Mouse (Mus musculus): ENCODE results near the gene Cebpb. TPM values are rescaled to one million over a fixed set of nuclear protein-coding genes. Genes with fewer than 3 reads are reported as not detected.
"Not testable (repeated sequence)": the region's sequence is repeated elsewhere in the genome, so short reads cannot be mapped to it uniquely, and the experiment has no call there.

The Cebpb gene
- 0.60 and 0.88 TPM in 2 replicates for polyA plus RNA-seq (2015; fragmentation: Nextera tagmentation; extraction: Ambion mirVana)

DNA sequence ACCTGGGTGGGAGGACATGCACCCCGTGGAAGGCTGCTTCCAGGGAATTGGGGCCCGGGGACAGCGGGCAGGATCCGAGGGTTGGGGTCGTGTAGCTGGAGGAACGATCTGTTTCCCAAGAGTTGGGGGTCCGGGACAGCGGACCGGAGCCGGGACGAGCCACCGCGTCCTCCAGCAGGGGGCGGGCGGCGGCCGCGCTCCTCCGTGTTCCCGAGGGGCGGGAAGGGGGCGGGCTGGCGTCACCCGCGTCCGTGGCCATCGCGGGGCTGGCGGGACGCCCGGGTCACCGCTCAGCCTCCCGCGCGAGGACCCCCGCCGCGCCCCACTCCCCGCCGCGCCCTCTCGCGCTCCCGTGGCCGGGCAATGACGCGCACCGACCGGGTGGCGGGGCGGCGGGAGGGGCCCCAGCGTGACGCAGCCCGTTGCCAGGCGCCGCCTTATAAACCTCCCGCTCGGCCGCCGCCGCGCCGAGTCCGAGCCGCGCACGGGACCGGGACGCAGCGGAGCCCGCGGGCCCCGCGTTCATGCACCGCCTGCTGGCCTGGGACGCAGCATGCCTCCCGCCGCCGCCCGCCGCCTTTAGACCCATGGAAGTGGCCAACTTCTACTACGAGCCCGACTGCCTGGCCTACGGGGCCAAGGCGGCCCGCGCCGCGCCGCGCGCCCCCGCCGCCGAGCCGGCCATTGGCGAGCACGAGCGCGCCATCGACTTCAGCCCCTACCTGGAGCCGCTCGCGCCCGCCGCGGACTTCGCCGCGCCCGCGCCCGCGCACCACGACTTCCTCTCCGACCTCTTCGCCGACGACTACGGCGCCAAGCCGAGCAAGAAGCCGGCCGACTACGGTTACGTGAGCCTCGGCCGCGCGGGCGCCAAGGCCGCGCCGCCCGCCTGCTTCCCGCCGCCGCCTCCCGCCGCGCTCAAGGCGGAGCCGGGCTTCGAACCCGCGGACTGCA lies at the start of gene Cebpb:
TSS of gene Cebpb (plus strand) at position 418 of the 954 bp plus-strand sequence.
- H3K4me1 ChIP-seq (replicated peaks): peaks cover 21% of the 10 kb centered on the region
- H3K27ac ChIP-seq: no peak within 1 kb of the TSS
- no peaks in the 10 kb centered on the region for H3K9me3 ChIP-seq
- H3K27me3 ChIP-seq: peaks cover 85% of the 10 kb centered on the region
- peak; percentile 47 for ATAC-seq (ENCODE audit: low FRiP score)
- H3K4me3 ChIP-seq: peak within 1 kb of the TSS; percentile 62
- peak within 1 kb of the TSS; percentile 69 for H3K9ac ChIP-seq
- WGBS: under 1% methylated on average over 118 of the region's 147 CpGs
- no peaks in the 10 kb centered on the region for H3K36me3 ChIP-seq
- H3K4me2 ChIP-seq: peak within 1 kb of the TSS; percentile 84

DNA sequence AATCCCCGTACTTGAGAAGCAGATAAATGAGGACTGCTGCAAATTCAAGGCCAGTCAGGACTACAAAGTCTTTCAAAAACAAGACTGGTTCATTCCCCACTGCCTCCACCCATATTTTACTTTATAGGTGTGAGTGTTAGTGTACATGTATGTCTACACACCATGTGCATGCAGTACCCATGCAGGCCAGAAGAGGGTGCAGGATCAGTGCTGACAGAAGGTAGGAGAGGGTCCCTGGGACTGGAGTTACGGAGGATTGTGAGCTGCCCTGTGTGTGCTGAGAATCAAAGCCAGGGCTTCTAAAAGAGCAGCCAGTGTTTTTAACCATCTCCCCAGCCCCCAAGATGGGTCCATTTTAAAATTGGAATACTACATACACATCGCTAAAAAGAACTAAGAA lies 48.4 kb upstream of the Cebpb start:
- no peak overlapping the region for H3K27ac ChIP-seq
- no peaks in the 10 kb centered on the region for H3K4me1 ChIP-seq (replicated peaks)
- H3K9ac ChIP-seq: no peak overlapping the region
- no peak for ATAC-seq (ENCODE audit: low FRiP score)
- no peak overlapping the region for H3K4me3 ChIP-seq
- H3K9me3 ChIP-seq: no peaks in the 10 kb centered on the region
- 83% methylated on average over 3 of the region's 3 CpGs for WGBS
- no peaks in the 10 kb centered on the region for H3K27me3 ChIP-seq
- peaks cover 25% of the 10 kb centered on the region for H3K36me3 ChIP-seq
- no peak overlapping the region for H3K4me2 ChIP-seq

DNA sequence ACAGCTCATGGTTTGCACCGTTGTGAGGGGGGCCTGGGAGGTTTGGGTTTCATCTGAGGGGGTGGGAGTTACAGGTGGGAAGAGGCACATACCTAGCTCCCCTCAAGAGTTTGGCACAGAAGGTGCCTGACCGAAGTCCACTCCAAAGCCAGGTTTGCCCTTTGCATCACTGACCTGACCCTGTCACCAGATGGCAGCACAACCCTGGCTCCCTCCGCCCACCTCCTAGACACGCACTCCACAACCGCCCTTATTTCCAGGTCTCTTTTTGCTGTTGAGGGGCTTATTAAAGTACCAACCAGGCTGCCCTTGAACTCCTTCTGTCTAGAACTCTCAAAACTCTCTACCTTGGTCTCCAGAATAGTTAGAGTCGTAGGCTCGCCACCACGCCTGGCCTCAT lies 47.4 kb upstream of the Cebpb start:
- no peak overlapping the region for H3K27ac ChIP-seq
- no peak overlapping the region for H3K4me3 ChIP-seq
- H3K9me3 ChIP-seq: no peaks in the 10 kb centered on the region
- H3K4me1 ChIP-seq (replicated peaks): no peaks in the 10 kb centered on the region
- no peak for ATAC-seq (ENCODE audit: low FRiP score)
- peaks cover 32% of the 10 kb centered on the region for H3K36me3 ChIP-seq
- 47% methylated on average over 8 of the region's 8 CpGs for WGBS
- no peaks in the 10 kb centered on the region for H3K27me3 ChIP-seq
- H3K9ac ChIP-seq: no peak overlapping the region
- H3K4me2 ChIP-seq: no peak overlapping the region

DNA sequence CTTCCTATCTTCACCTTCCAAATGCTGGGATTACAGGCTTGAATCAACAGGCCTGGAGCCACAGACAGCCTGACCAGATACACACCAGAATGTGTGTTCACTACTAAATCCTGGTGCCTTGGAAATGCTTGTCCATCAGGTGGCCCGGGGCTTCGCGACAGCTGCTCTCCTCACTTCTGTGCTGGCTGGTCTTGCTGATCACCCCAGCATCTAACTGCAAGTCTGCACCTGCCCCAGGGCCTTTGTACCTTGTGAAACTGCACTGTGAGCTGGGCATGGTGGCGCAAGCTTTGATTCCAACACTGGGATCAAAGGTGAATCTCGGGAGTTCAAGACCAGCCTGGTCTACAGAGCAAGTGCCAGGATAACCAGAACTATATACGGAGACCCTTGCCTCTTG lies 46.6 kb upstream of the Cebpb start:
- Histone ChIP-seq H3K27me3 (no peaks in the 10 kb centered on the region), H3K4me1 (replicated peaks) (no peaks in the 10 kb centered on the region), H3K9ac (no peak overlapping the region), H3K4me3 (no peak overlapping the region), H3K9me3 (no peaks in the 10 kb centered on the region), H3K27ac (no peak overlapping the region), H3K4me2 (no peak overlapping the region), H3K36me3 (peaks cover 32% of the 10 kb centered on the region)
- WGBS: 91% methylated on average over 6 of the region's 6 CpGs
- ATAC-seq (ENCODE audit: low FRiP score): no peak

DNA sequence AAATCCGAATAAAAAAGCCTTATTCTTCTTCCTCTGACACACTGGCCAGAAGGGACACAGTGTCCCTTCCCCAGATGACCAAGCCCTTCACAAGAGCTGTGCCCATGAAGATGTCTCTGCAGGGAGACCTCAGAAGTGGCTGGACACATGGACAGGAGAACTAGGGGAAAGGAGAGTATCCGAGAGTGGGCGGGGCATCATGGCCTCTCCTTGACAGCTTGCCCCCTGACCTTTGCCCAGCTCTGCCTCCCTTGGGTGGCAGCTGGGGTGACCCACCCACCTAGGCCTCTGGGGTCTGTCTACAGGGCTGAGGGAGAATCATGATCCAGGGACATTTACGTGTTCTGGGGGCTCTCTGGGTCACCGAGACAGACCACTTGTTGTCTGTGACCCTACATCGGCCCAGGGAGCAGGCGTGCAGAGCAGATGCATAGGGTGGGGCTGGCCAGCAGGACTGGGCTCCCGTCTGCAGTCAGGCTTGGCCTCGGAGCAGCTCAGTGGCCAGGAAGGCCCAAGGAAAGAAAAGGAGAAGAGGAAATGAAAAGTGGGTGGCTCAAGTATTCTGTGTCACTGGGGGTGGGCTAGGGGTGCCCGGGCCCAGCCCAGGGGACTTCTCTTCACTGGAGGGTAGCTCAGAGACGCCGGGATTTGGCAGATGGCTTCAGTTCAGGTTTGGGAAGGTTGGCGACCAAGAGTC lies 45.2 kb upstream of the Cebpb start:
- 86% methylated on average over 13 of the region's 13 CpGs for WGBS
- H3K27me3 ChIP-seq; ATAC-seq (ENCODE audit: low FRiP score): not testable (repeated sequence)

DNA sequence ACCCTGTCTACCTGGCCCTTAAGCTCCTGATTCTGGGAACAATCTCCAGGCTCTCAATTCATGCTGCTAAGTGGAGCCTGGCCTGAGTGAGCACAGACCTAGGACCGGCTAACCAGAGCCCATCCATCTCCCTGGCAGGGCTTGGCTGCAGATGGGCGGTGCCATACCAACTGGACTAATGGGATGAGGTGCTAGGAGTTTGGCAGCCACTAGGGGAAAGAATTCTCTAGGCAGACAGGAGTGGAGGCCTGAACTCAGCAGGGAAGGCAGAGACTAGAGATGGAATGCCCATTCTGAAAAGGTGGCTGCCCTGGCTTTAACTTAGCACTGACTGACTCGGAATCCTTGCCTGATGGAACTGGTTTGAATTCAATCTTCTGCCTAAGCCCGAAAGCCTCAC lies 42.3 kb upstream of the Cebpb start:
- Histone ChIP-seq H3K4me3 (no peak overlapping the region), H3K9me3 (no peaks in the 10 kb centered on the region), H3K36me3 (peaks cover 60% of the 10 kb centered on the region), H3K27ac (no peak overlapping the region), H3K9ac (no peak overlapping the region), H3K4me2 (no peak overlapping the region), H3K27me3 (no peaks in the 10 kb centered on the region), H3K4me1 (replicated peaks) (no peaks in the 10 kb centered on the region)
- WGBS: 65% methylated on average over 4 of the region's 4 CpGs
- no peak for ATAC-seq (ENCODE audit: low FRiP score)

More for the DNA sequence above, 45.2 kb upstream of the Cebpb start:
- not testable (repeated sequence) for H3K9ac ChIP-seq; H3K27ac ChIP-seq; H3K9me3 ChIP-seq; H3K4me2 ChIP-seq; H3K4me3 ChIP-seq; H3K4me1 ChIP-seq (replicated peaks)
- H3K36me3 ChIP-seq: peaks cover 42% of the 10 kb centered on the region

DNA sequence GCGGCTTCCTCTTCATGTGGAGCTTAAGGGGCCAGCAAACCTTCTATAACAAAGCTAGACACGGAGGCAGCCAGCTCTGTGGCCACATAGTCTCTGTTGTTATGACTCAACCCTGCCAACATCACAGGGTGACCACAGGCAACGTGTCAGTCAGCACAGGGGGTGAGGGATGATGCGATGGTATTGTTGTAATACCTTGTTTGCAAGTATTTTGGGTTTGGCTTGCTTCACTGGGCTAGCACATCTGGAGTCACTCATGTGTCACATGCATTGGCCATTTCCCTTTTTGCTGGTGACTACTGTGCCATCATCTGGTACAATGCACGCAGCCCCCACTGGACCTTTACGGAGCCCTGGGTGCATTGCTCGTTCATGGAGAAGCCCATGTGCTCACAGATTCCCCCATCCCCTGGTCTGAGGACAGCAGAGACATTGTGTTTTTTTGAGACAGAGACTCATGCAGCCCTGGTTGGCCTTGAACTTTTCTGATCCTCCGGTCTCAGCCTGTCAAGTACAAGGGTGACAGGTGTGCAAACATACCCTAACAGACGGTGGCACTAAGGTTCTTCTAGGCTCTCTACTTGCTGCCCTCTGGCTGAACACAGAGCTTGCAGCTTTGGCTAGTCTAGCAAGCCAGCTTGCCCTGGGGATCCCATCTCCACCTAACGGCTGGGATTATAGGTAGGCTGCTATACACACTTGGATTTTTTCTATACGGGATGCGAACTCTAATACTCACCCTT lies 39.3 kb upstream of the Cebpb start:
- Histone ChIP-seq H3K9ac (no peak overlapping the region), H3K4me3 (no peak overlapping the region), H3K9me3 (no peaks in the 10 kb centered on the region), H3K27ac (no peak overlapping the region), H3K27me3 (no peaks in the 10 kb centered on the region), H3K4me1 (replicated peaks) (no peaks in the 10 kb centered on the region), H3K4me2 (no peak overlapping the region), H3K36me3 (peaks cover 70% of the 10 kb centered on the region)
- WGBS: 91% methylated on average over 12 of the region's 12 CpGs
- ATAC-seq (ENCODE audit: low FRiP score): no peak

DNA sequence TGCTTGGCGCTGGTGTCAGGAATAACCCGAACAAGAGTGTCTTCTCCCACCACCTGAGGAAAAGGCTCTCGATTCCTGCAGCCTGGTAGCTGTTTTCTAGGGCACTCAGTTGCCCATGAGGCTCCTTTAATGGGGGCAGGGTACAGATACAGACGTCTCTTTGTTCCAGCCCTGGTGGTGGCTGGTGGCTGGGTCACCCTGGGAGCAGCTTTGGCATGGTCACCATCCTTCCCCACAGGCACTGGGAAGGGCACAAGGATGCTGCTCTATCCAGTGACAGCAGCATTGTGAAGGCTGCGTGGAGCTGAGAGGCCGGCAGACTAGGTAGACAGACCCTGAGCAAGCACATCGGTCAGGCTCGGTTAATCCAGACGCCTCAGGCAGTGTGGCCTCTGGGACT lies 37.1 kb upstream of the Cebpb start:
- ATAC-seq (ENCODE audit: low FRiP score): no peak
- H3K9me3 ChIP-seq: no peaks in the 10 kb centered on the region
- 91% methylated on average over 9 of the region's 9 CpGs for WGBS
- no peak overlapping the region for H3K4me2 ChIP-seq
- peaks cover 3% of the 10 kb centered on the region; the same call in 1 of the 2 replicates for H3K4me1 ChIP-seq (replicated peaks)
- H3K27ac ChIP-seq: no peak overlapping the region
- no peak overlapping the region for H3K4me3 ChIP-seq
- H3K36me3 ChIP-seq: peaks cover 61% of the 10 kb centered on the region
- peak overlapping the region; percentile 36; the same call in 1 of the 2 replicates for H3K9ac ChIP-seq
- H3K27me3 ChIP-seq: no peaks in the 10 kb centered on the region

DNA sequence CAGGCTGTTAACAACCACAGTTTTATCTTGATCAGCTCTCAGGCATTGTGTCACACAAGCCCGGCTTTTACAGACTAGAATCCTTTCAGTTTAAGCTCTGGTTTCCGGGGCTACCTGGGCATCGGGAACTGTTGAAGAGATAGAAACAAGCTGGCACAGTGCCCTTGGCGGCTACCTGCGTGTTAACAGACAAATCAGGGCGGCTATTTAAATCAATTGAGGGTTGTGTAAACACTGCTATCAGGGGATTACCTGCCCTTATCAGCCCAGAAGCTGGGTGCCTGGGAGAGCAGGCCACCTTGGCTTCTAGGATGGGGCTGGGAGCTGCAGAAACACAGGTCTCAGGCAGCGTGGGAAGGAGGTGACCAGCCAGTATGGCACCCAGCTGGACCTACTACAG lies 36.0 kb upstream of the Cebpb start:
- Histone ChIP-seq H3K27me3 (no peaks in the 10 kb centered on the region), H3K4me2 (no peak overlapping the region), H3K27ac (no peak overlapping the region), H3K4me3 (no peak overlapping the region), H3K9me3 (no peaks in the 10 kb centered on the region), H3K9ac (no peak overlapping the region), H3K4me1 (replicated peaks) (peaks cover 7% of the 10 kb centered on the region; the same call in 1 of the 2 replicates), H3K36me3 (peaks cover 59% of the 10 kb centered on the region)
- 91% methylated on average over 7 of the region's 7 CpGs for WGBS
- ATAC-seq (ENCODE audit: low FRiP score): no peak

DNA sequence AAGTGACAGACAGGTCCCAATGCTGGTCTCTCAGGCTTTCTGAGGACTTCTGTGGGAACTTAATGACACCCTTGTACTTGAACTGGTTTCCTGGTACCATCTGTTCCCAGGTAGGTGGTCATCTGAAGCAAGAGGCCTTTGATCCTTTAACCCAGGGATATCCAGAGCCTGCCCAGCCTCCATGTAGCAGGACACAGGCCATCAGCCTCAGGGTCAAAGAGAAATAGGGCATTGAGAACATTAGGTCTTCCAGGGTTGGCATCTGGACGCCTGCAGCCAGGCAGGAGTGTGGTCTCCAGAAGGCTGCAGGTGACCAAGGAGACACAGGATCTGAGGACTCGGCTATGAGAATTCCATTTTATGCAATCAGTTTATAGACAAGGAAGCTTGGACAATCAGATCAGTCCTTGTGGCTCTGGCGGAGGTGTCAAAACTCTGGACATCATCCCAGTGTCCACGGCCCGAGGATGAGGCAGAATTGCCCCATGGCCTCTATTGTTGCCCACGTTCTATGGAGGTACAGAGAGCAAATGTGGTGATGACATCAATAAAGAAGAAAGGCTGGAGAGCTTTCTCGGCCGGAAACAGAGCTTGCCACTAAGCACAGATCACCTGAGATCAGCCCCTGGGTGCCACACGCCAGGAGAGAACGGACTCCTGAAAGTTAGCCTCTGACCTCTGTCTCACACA lies 33.7 kb upstream of the Cebpb start:
- Histone ChIP-seq H3K4me1 (replicated peaks) (peaks cover 30% of the 10 kb centered on the region), H3K4me2 (no peak overlapping the region), H3K4me3 (no peak overlapping the region), H3K27me3 (no peaks in the 10 kb centered on the region), H3K36me3 (peaks cover 39% of the 10 kb centered on the region), H3K9me3 (no peaks in the 10 kb centered on the region), H3K27ac (no peak overlapping the region), H3K9ac (no peak overlapping the region)
- WGBS: 86% methylated on average over 10 of the region's 10 CpGs
- ATAC-seq (ENCODE audit: low FRiP score): no peak

DNA sequence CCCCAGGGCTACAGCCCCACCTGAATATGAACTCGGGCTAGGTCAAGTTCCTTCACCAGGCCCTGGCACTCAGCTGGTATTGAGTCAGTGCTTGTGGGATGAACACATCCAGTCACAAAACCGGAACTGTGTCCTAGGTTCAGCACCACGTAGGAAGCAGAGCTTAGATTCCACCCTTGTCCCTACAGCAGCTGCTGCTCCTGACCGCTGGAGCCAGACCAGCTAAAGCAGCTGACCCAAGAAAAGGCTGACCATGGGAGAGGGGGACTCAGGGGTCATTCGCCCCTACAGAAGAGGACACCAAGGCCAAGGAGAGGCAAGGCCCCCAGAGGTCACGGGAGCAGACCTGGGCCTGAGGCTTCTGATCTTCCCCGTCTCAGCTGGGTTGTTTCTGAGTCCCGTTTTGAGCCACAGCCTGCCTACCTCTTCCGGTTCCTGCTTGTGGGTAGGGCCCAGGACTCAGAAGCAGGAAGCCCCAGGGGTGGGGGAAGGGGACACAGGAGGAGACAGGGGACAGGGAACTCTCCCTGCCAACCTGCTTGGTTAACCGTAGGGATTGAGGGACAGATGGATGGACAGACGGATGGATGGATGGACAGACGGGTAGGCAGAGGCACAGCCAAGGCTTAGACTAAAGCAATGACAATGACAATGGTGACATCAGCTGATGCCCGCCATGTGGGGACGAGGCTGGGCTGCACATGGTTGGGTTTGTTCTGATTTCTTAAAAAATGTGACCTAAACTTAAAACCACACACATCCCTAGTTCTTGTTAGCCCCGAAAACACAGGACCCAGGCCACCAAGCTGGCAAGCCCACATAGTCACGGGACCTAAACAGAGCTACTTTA lies 31.9 kb upstream of the Cebpb start:
- WGBS: 85% methylated on average over 16 of the region's 16 CpGs
- ATAC-seq (ENCODE audit: low FRiP score): no peak
- no peak overlapping the region for H3K4me3 ChIP-seq
- peak overlapping the region; percentile 39; the same call in 1 of the 2 replicates for H3K9ac ChIP-seq
- no peaks in the 10 kb centered on the region for H3K27me3 ChIP-seq
- H3K4me1 ChIP-seq (replicated peaks): peaks cover 41% of the 10 kb centered on the region
- H3K27ac ChIP-seq: no peak overlapping the region
- H3K4me2 ChIP-seq: no peak overlapping the region
- no peaks in the 10 kb centered on the region for H3K9me3 ChIP-seq
- H3K36me3 ChIP-seq: peaks cover 29% of the 10 kb centered on the region

Data from hindbrain, embryonic 13.5 days (tissue).